Mouse (Mus musculus) heart, postnatal 0 days (tissue): ENCODE measurements around the gene Sema7a.

Experiments used
- CTCF ChIP-seq: IDR thresholded peaks from 2 replicates; pipeline ENCODE4 v1.5.1; 2016; ENCODE audit warnings: antibody characterized with exemption, control low read depth, low read depth
- EP300 ChIP-seq: IDR thresholded peaks from 2 replicates; pipeline ENCODE4 v1.6.1; 2016; ENCODE audit warnings: antibody characterized with exemption, low read depth

GRCm38 (mm10) chr9:58011552-58011951 is 71.6 kb downstream of the Sema7a start:
- no peak for TF ChIP-seq CTCF
- TF ChIP-seq EP300: no peak
